Mouse (Mus musculus): ENCODE results near the gene Gstz1.
"Not testable (repeated sequence)": the region's sequence is repeated elsewhere in the genome, so short reads cannot be mapped to it uniquely, and the experiment has no call there.

The Gstz1 gene

GRCm38 (mm10) chr12:87158099-87158498, 11.1 kb downstream of the Gstz1 start:
- no peak for DNase-seq (ENCODE audit: low read depth)

- no peak for DNase-seq (ENCODE audit: low read depth)
These were observed 13.3 kb downstream of the Gstz1 start for GRCm38 (mm10) chr12:87160310-87160709.

DNA sequence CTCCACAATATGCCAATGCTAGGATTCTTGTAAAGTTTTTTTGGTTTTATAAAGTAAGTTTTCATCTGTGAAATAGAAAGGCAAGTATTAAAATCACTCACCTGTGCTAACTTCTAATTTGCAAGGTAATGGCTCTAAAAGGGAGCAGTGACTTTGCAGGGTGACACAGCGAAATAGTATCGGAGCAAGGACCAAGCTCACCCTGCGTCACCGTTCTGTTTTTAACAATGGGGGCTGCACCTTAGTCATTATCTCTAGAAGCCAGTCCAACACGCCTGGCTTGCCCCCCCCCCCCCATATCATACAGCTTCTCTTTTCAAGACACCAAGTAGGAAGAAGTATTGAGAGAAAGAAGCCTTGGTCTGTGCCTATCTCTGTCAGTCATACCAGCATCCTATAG, 13.8 kb downstream of the Gstz1 start:
- DNase-seq (ENCODE audit: low read depth): peak; percentile 57

DNA sequence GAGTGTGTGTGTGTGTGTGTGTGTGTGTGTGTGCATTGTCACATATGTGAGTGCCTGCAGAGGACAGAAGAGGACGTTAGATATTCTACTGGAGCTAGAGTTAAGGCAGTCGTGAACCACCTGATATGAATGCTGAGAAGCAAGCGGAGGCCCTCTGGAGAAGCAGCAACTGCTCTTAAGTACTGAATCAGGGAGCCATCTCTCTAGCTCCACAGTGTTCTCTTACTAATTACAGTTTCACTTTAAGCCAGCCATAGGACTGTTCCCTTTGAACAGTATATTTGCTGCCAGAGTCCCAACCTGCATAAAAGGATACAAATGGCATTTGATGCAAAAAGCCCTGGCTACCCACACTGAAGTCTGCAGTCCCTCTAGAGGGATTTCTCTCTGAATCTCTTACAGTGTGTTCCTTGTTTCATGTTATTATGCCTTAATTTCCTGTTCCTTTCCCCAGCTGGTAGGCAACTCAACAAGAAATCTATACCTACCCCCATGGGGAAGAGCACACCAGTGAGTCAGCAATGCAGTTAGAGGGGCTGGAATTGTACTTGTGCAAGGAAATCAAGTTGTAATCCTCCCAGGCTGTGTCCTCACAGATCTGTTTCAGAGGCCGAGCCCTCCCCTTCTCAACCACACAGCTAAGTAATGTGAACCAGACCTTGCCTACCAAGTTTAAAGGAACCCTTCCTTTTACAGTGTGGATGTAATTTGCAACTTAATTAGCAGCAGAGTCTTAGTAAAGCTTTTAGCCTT, 28.4 kb downstream of the Gstz1 start:
- DNase-seq (ENCODE audit: low read depth): no peak

DNA sequence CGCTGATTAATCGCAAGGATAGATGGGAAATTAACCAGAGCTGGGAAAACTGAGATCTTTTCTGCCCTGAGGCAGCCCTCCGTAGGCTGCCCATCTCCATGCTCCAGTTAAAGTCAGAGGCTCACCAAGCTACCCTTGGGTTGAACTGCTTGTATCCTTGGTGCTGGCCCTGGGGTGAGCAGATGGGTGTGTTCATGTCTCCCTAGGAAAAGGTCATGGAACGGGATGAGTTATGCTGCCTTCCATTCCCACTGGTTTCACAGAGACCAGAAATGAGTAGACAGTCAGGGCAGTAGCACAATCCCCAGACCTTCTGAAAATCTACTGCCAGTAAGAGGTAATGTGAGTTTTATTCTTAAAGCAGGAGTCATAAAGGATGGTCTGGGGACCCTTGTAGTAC, 30.7 kb downstream of the Gstz1 start:
- no peak for DNase-seq (ENCODE audit: low read depth)

DNA sequence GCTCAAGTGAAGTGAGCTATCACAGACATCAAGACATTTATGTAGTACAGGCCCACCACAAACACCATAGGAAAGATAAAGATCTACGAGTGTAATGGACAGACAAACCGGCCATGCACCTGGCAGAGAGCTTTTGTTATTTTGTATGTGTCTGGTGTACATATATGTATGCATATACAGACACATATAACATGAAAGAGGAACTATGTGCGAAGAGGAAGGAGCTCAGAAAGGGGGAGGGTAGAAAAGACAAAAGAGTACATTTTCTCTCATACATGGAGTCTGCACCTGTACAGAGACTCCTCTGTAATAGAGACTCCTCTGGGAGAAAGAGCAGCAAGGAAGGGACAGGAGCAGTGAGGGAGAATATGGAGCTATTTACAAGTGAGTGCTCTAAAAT, 46.0 kb downstream of the Gstz1 start:
- DNase-seq (ENCODE audit: low read depth): no peak

DNA sequence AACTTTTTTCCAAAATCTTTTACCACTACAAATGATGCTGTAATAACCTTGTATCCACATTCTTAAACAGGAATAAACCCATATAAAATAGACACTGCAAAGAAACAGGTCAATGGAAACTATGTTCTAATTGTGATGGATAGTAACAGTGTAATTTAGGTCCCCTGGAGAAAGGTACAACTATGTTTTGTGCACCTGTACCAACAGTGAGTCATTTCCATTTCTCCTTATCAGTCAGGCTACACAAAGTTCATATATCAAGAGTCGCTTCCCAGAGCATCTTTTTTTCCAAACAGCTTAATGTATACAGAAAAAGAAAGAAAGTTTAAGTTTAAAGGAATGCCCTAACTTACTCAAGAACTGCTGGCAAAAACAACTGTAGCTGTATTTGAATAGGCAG, 48.1 kb downstream of the Gstz1 start:
- DNase-seq (ENCODE audit: low read depth): no peak

GRCm38 (mm10) chr12:87196310-87196709, 49.3 kb downstream of the Gstz1 start:
- no peak for DNase-seq (ENCODE audit: low read depth)

GRCm38 (mm10) chr12:87198792-87199191, 51.8 kb downstream of the Gstz1 start:
- DNase-seq (ENCODE audit: low read depth): no peak

- no peak for DNase-seq (ENCODE audit: low read depth)
These were observed 52.4 kb downstream of the Gstz1 start, which contains the start of gene Samd15 for GRCm38 (mm10) chr12:87199206-87199972. TSS of gene Samd15 (plus strand) at chr12:87199723.

- no peak for DNase-seq (ENCODE audit: low read depth)
These were observed 53.1 kb downstream of the Gstz1 start, which contains the start of gene Tmed8 for GRCm38 (mm10) chr12:87199973-87200586. TSS of gene Tmed8 (minus strand) at chr12:87200454.

DNA sequence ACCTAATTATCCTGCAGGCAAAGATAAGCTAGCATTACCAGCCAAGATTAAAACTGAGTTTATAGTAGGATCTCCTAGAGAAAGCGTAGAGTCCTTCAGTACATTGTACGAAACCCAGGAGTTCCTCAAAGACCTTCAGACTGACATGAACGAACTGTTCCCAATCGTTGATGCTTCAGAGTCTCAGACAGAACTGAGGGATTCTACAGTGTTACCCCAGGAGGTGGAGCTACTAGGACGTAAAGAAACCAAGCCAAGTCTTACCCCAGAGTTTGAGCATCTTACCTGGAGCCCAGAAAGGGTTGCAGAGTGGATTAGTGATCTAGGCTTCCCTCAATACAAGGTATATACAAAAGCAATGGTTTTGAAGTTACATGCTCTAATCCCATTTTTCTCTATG, 54.7 kb downstream of the Gstz1 start:
- no peak for DNase-seq (ENCODE audit: low read depth)

GRCm38 (mm10) chr12:87205789-87206188, 58.8 kb downstream of the Gstz1 start:
- not testable (repeated sequence) for DNase-seq (ENCODE audit: low read depth)

DNA sequence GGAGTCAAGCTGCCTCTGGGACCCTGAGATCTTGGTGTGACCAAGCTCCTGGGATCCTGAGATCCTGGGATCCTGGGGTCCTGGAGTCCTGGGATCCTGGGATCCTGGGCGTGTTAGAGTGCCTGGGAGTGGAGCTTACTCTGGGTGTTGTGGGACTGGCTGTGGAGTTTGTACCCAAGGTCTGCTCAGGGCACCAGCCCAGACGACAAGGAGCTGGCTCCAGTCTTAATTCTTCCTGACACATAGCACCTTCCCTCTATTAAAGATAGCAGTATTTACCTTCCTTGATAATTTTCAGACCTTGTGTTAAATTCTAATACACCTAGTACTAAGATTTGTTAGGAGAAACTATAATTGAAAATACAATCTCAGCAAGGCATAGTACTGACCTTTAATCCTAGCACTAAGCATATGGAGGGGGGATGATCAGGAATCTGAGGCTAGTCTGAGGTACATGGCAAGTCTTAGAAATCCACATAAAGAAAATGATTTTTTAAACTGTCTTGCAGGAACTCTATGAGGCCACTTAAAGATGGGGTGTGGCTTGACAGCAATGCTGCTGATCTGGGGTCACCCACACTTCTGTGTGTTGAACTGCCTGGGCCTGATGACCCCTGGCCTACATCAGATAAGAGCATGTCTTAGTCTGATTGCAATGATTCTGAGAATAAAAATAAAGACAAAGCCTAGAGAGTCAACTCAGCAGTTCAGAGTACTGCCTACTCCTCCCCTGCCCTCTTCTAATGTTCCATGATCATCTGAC, 66.1 kb downstream of the Gstz1 start:
- no peak for DNase-seq (ENCODE audit: low read depth)
